Mouse (Mus musculus) right cerebral cortex, postnatal 36 days (tissue): ENCODE results near the gene Rims4.

ENCODE experiments used
- DNase-seq, 2 experiments: peaks; one replicate each; pipeline ENCODE4 v3.0.0; 2022; ENCODE audit warnings: low spot score in 2 of 2, mixed read lengths in 1 of 2

Gene Rims4

GRCm38 (mm10) chr2:163918317-163919258 is at the start of gene Rims4:
Rims4 (minus strand) TSS chr2:163918683.
- peak; percentile 64 to 70 for DNase-seq

GRCm38 (mm10) chr2:163965706-163966105 is 47.2 kb upstream of the Rims4 start:
- no peak for DNase-seq

- DNase-seq = no peak
These were observed 46.4 kb upstream of the Rims4 start for GRCm38 (mm10) chr2:163964606-163965560.

- DNase-seq = no peak
These were observed 35.3 kb upstream of the Rims4 start for GRCm38 (mm10) chr2:163953622-163954310.

- peak; percentile 54 to 67 for DNase-seq
These were observed 33.3 kb upstream of the Rims4 start for GRCm38 (mm10) chr2:163951770-163952169.

GRCm38 (mm10) chr2:163947976-163948375 is 29.5 kb upstream of the Rims4 start:
- no peak for DNase-seq

GRCm38 (mm10) chr2:163946221-163946620 is 27.7 kb upstream of the Rims4 start:
- DNase-seq = peak in 1 of 2 experiments; percentile 24

- no peak for DNase-seq
These were observed 26.0 kb upstream of the Rims4 start for GRCm38 (mm10) chr2:163944511-163944910.

- no peak for DNase-seq
These were observed 24.6 kb upstream of the Rims4 start for GRCm38 (mm10) chr2:163943056-163943455.

- peak; percentile 33 to 50 for DNase-seq
These were observed 21.0 kb upstream of the Rims4 start for GRCm38 (mm10) chr2:163939522-163939921.

GRCm38 (mm10) chr2:163932151-163932550 is 13.7 kb upstream of the Rims4 start:
- no peak for DNase-seq

GRCm38 (mm10) chr2:163928464-163929200 is 10.1 kb upstream of the Rims4 start:
- DNase-seq = no peak

- no peak for DNase-seq
These were observed 6.6 kb upstream of the Rims4 start for GRCm38 (mm10) chr2:163925044-163925443.

- no peak for DNase-seq
These were observed 6.0 kb upstream of the Rims4 start for GRCm38 (mm10) chr2:163924531-163924930.

GRCm38 (mm10) chr2:163923113-163923512 is 4.6 kb upstream of the Rims4 start:
- no peak for DNase-seq

GRCm38 (mm10) chr2:163919581-163919980 is 1.1 kb upstream of the Rims4 start:
- DNase-seq = no peak

- DNase-seq = no peak
These were observed 1.8 kb downstream of the Rims4 start for GRCm38 (mm10) chr2:163916703-163917102.

- DNase-seq = no peak
These were observed 3.1 kb downstream of the Rims4 start for GRCm38 (mm10) chr2:163915294-163915791.

GRCm38 (mm10) chr2:163914107-163914506 is 4.4 kb downstream of the Rims4 start:
- peak; percentile 78 to 85 for DNase-seq

GRCm38 (mm10) chr2:163913704-163914103 is 4.8 kb downstream of the Rims4 start:
- no peak for DNase-seq
